Mouse (Mus musculus) frontal cortex, postnatal 36 days (tissue): ENCODE results near the gene Csk.

Experiments used
- DNase-seq, 2 experiments: peaks; one replicate each; pipeline ENCODE4 v3.0.0; 2022; ENCODE audit warnings: low spot score in 2 of 2

The Csk gene

DNA sequence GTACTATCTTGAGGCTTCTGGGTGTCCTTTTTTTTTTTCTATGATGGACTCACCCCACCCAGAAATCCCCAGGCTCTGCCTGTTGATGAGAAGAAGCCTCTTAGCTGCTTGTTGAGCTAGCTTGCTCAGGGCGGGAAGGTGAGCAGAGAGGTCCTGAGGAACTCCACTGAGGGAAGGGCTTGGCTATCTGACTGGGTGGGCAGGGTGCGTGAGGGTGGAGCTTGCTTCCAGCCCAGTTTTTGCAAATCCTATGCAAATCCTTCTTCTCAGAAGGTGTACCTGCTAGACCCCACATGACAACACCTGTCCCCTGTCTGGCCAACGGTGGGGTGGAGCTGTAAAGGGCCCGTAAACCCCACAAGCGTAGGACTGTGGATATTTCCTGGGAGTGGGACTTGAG lies at the start of gene Csk:
Csk (minus strand) TSS at position 349 of the 400 bp plus-strand sequence.
- DNase-seq, result no peak

DNA sequence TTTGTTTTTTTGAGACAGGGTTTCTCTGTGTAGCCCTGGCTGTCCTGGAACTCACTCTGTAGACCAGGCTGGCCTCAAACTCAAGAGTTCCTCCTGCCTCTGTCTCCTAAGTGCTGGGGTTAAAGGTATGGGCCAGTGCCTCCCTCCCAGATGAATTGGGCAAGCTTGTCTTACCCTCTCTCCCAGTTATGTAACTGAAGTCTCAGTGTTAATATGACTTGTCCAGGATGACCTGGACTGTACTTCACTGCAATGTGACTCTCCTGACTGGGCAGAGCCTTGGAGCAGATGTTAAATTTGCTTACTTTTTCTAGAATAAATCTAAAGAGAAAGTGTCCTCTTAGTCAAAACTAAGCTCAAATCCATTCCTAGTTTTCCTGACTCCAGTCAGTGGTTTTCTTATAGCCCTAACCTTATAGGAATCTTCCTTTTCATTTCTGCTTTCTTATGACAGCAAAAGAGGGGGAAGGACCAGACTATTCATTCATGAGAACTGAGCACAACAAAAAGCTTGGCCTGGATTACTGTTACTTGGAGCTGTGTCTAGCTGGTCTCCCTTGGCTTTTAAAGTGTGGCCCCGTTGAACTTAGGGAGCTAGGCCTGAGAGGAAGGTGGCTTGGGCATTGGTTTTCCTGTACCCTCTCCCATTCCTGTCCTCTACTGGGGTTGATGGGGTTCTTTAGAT lies 45.2 kb upstream of the Csk start:
- DNase-seq, result peak in 1 of 2 experiments; percentile 30

DNA sequence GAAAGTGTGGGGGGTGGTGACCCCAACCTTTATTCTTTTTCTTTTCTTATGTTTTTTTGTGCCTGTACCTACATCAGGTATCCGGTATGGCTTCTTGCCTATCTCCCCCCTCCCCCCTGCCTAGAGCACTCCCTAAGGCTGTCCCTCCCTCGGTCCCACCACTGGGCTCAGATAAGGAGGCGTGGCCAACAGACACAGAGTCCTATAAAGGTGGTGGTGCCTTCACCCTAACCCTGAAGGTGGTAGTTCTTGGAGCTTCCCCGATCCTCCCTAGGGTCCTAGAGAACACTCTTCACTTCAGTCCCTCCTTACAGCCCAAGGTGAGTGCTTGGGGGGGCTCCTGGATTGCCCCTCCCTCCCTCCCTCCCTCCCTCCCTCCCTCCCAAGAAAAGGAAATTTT lies 43.9 kb upstream of the Csk start:
- DNase-seq, result no peak

DNA sequence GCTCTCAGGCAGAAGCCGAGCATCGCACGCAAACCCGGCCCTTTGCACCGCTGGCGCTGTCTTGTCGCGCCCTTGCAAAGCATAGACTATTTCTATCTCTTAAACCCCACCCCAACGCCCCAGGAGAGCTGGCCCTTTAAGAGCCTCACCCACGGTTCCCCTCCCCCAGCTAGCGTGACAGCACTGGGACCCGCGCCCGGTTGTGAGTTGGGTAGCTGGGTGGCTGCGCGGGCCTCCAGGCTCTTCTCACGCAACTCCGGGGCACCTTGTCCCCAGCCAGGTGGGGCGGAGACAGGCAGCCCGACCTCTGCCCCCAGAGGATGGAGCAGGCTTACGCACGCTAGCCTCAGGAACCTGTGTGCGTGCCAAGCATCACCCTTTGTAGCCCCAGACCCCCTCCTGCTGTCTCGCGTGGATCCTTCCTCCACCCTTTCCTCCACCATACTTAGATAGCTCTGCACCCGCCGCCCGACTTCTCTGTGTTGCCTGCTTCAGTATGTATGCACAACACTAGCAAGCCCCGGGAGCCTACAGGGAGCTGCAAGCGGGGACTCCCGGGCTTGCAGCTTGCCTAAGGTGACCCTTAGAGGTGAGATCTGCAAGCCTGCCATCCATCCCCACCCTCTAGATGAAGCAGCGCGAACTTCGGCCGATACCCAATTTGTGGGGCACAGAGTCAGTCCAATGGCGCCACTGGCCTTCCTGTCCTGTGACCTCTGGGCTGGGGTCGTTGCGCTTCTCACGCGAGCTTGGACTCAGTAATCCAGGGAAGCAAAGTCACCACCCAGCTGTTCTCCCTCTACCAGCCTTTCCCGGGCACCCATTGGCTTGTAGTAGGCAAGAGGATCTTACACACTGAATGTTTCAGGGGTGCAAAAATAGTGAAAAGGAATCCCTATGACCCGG lies 43.2 kb upstream of the Csk start:
- DNase-seq, result peak; percentile 72 to 75

DNA sequence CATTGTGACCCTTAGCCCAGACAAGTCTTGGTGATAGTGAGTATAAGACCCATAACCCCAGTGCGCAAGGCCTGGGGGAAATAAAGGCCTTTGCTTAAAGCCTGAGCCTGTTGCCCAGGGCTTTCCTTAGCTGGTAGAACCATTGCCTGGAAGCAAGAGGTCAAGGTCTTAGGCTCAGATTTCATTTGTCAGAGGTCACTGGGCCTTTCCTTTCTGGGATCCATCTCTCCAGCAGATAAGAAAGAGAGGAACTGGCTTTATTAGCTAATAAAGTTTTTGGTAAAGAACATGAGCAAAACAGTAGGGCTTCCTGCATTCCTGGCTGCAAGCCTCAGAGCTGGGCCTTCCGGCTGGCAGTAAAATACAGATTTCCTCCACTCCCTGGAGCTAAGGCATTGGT lies 40.7 kb upstream of the Csk start:
- no peak for DNase-seq

DNA sequence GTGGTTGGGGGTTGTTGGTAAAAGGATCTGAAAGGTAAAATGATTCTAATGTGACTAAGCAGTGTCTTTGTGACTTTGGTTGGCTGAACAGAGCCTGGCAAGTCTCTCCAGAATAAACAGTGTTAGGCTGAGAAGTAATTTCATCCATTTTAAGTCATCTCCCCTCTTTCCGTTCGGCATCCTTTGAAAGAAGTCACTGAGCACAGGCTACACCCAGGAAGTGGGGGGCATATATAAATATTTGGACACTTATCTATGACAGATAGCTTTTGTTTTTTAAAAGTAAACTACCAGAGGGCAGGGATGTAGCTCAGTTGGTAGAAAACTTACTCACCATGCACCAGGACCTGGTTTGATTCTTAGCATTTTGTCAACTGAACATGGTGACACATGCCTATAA lies 35.2 kb upstream of the Csk start:
- DNase-seq, result no peak

DNA sequence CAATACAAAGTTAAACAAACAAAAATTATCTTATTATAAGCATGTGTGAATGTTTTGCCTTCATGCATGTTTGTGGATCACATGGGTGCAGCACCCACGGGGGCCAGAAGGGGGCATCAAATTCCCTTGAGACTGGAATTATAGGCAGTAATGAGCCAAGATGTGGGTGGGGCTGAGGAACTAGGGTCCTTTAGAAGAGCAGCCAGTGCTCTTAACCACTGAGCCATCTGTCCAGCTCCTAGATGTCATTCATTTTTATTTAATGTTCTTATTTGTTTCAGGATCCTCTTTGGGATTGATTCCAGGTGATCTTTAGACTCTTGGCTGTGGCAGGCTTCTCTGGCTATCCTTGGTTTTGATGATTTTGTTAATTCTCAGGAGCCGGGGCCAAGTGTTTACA lies 34.7 kb upstream of the Csk start:
- no peak for DNase-seq

DNA sequence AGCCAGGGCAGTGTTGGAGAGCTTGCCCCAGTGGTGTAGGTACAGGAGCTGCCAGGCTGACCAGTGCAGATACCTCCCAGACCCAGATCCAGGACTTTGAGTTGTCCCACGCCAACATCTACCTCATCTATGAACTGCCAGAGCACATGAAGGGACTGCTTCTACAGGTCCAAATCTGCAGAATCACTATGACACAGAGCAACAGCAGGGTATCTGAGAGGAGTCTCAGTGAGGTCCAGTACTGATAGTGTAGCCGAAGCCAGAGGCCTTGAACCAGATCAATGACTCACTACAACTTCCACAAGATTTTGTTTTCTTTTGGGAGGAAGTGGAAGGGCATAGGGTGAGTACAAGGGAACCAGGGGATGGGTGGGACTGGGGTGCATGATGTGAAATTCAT lies 34.3 kb upstream of the Csk start, which contains the start of gene Cyp1a1:
Cyp1a1 (plus strand) TSS at position 178 of the 400 bp plus-strand sequence.
- DNase-seq, result no peak

DNA sequence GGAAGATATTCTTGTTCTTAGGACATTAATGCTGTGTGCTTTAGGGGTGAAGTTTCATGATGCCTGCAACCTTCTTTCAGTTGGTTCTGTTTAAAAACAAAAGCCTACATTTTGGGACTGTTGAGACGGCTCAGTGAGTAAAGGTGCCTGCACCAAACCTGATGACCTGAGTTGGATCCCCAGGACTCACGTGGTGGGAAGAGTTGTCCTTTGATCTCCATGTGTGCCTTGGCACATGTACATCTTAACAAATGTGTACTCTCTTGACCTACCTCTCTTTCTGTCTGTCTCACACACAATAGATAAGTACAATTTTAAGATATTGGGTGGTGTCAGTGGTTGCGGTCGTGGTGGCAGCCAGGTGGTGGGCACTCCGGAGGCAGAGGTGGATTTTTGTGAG lies 32.6 kb upstream of the Csk start:
- no peak for DNase-seq

DNA sequence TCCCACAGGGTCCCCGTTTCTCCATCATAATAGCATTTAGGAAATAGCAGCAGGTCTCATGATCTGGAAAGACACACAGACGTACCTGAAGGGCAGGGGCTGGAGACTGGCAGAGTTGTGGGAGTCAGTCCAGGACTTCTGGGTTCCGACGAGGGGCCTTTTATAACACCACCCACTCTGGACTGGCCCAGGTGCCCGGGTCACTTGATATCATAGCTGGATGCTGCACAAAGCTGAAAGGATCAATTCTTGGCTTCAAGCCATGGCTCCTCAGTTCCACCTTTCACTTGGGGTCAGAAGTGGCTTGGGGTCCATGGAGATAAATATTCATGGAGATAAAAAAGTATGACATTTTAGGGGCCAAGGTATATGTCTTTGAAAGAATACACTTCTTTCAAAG lies 30.1 kb upstream of the Csk start, which contains the start of gene Cyp1a2:
Cyp1a2 (minus strand) TSS at position 184 of the 400 bp plus-strand sequence.
- no peak for DNase-seq

DNA sequence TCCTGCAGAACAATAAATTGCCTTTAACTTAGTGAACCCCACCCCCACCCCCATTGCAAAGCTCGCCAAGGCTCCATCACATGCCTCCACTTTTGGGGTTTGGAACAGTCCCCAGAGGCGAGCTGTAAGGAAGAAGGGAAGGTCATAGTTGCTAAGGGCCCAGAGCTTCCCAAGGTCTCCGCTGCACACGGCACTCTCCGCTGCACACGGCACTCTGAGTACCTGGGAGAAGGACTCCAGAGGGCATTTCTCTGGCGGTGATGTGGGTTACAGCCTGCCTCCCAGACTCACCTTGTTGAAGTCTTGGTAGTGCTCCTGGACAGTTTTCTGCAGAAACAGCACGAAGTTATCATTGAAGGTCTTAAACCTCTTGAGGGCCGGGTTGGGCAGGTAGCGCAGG lies 28.0 kb upstream of the Csk start:
- no peak for DNase-seq

DNA sequence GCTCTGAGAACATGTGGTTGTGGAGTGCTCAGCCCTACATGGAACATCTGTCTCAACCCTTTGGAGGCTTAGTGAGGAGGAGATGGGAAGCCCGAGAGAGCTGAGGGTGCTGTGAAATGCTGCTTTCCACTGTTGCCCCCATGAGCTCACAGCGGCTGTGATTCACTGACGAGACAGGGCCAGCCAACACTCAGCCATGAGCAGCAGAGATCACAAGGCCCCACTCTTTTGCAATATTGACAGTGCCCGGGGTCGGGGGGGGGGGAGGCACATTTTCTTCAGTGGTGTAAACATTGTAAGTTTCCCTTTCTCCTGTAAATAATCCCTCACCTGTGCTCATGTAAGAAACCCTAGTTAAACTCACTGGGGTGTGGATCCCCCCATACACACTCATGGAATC lies 18.1 kb upstream of the Csk start:
- no peak for DNase-seq

DNA sequence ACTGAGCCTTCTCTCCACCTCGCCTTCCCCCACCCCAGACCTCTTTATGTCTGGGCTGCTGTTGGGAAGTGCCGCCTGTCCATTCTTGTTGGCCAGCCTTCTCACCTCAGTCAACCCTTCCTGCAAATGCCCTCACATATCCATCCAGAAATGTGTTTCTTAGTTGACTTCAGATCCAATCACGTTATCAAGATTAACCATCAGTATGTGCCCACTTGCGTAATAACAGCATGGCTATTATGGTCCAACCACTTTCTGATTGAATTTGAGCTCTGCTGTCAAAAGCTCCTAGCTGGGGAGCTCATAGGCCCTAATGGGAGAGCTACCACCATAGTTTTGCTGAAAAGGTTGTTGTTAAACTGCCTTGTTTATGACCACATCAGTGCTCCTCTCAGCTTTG lies 17.6 kb upstream of the Csk start:
- DNase-seq, result no peak

DNA sequence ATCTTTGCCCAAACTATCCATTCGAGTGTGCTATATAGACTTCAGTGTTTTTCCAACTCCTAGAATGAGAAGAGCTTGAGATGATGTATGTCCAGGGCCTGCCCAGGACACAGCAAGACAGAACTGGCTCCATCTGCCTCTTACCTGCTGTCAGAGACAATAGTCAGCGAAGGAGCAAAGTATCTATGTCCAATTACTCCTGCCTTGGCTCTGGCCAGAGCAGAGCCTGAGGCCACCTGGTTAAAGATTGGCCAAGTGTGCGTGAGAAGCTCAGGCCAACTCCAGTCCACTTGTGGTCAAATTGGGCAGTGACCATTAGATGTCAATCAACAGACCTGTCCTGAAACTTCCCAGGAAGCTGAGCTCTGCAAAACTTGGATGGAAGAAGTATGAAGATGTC lies 16.1 kb upstream of the Csk start:
- DNase-seq, result no peak

DNA sequence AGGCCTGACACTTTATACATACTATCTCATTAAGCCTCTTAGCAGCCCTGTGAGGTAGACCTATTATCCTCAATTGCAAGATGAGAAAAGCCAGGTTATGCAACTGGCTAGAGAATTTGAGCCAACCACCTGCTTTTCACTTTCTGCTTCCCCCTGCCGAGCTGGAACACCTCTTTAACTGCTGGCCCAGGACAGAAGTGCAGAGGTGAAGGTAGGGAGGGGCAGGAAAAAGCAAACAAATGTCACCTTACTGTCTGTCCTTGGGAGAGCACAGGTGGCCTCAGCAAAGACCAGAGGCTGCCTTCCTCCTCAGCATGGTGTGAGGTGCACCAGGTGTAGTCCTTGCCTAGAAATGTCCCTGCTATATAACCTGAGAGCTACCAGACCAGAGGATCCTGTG lies 14.8 kb upstream of the Csk start:
- DNase-seq, result no peak

DNA sequence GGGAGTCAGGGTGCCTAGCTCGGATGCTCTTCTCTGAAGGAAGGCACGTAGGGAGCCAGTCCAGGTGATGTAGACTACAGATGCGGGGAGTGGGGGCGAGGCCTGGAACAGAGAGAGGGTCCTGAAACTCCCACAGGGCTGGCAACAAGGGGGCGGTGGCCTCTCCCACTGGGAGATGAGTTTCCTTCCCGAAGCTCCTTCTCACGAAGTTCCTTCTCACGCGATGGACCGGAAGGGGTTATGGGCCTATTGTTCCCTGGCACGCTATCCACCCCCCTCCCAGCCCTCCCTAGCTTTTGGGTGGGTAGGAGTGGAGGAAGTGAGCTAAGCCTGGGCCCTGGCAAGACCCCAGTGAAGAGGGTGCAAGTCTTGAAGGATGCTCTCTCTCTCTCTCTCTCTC lies 14.4 kb upstream of the Csk start:
- no peak for DNase-seq

DNA sequence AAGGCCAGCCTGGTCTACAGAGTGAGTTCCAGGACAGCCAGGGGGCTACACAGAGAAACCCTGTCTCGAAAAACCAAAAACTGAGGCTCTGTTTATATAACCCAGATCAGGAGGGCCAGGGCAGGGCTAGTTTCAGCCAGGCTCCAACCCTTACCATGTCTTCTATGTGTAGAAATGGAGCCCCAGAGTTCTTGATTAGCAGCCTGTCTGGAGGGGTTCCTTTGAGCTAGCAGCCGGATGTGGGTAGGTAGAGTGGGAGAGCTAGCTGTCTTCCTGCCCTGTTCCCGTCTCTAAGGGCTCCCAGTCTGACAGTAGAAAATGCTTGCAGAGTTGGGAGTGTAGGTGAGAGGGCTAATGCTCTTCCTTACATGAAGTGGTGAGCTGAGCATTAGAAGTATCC lies 13.7 kb upstream of the Csk start:
- no peak for DNase-seq

DNA sequence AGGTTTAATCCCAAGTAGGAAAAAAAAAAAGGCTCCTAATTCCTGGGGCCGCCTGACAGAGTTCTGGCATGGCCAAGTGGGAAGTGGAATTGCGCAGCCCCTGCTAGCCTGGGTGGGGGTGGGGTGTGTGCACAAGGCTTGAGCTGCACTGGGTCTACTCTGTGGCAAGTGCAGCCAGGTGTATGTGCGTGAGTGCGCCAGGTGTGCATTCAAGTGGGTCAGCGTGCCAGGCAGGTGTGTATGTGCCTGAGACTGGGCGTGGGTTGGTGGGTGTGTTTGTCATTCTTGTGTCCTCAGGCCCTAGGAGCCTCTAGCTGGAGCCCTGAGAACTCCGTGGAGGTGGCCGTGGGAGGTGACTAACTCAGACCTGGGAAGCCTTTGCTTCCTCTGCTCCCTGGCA lies 13.1 kb upstream of the Csk start:
- DNase-seq, result no peak

DNA sequence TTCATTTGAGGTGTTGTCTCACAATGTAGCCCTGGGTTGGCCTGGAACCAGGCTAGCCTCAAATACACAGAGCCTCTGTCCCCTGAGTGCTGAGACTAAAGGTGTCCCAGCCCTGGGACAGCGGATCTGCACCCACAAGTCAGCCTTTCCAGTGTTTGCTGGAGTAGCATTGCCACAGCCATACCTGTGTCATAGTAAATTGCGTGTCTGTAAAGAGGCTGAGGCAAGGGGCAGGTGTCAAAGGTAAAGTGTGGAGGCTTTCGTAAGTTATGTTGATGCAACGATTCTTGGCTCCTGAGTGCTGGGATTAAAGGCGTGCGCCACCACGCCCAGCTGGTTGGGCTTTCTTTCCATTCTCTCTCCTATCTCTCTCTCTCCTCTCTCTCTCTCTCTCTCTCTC lies 11.2 kb upstream of the Csk start:
- no peak for DNase-seq

DNA sequence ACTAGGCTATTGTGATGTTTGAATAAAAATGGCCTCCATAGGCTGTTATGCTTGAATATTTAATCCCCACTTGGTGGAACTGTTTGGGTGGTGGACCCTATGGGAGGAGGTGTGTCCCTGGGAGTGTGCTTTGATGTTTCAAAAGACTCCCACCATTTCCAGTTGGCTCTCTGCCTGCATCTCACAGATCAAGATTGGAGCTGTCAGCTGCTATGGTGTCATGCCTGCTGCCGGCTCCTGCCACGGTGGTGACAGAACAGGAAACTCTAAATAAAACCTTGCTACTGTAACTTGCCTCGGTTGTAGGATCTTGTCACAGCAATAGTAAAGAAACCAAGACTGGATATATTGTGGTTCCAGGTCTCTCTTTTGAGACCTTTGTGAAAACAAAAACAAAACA lies 8.1 kb upstream of the Csk start:
- DNase-seq, result no peak

DNA sequence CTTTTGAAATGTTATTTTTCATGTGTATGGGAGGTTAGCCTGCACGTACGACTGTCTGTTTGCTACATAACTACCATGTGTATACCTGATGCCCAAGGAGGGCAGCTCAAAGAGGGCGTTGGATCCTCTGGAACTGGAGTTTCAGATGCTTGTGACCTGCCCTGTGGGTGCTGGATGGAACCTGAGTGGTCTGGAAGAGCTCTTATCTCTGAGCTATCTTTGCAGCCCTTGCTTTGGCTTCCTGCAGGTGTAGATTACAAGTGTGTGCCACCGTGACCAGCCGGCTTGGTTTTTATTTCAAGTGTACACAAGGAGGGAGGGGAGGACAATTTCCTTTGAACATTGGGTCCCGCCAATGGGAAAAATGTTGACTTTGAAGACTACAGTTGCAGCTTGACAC lies 7.1 kb upstream of the Csk start:
- no peak for DNase-seq

DNA sequence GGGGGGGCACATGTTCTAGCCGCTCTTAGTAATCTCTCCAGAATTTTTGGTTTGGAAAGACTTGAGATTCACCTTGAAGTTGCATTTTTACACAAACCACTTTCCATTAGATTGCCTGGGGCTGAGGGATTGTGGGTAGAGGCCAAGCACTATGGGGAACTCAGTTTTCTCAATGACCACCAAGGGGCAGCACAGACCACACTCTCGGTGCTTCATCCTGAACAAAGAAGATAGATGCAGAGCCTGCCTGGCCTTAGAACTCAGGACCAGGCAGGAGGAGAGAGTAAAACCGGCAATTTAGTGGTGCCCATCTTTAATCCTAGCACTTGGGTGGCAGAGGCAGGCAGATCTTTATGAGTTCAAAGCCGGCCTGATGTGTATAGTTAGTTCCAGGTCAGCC lies 6.3 kb upstream of the Csk start:
- peak; percentile 75 to 78 for DNase-seq

DNA sequence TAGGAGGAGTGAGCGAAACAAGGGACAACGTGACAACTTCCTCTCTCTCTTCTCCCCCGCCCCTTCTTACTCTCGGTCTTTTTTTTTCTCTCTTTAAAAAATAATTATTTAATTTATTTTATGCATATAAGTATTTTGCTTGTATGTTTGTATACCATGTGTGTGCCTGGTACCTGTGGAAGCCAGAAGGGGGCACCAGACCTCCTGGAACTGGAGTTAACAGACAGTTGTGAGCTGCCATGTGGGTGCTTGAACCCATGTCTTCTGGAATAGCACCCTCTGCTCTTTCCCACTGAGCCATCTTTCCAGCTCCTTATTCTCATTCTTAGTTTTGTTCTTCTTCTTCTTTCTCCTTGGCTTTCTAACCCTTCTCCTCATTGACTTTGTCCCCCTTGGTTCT lies 5.5 kb upstream of the Csk start:
- no peak for DNase-seq
